Comparison of ENCODE assay signal across 28 mouse cellular contexts in the genomic region with DNA sequence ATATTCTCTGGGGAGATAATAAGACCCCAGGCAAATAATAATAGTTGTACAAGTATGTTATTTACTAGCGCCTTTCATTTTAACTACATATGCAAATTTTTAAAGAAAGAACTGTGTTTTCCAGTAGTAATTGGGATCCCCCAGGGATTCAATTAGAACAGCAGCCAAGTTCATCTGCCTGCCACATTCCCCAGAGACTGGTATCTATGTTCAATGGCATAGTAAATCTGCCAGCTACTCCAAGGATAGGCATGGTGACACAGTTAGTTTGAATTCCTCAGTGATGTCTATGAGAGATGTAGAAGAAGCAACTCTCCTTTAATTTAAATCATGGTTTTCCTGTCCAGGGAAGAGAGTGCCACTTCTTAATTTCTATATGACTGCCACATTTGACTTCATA.
DNase-seq lines count a peak whose midpoint lies in the region; ATAC-seq and TF ChIP-seq lines count a peak whose summit lies in the region.
"Had no signal": no experiment of that assay in that cellular context is flagged by ENCODE, and none has a peak within 500 bp of the region (broad histone marks: within the 10 kb centered on the region; RNA-seq: fewer than 3 reads in every experiment).

No protein-coding gene starts in this region.

- WGBS in hindbrain, embryonic 11.5 days: 93% methylated on average over 1 of the region's 1 CpGs
- 86% methylated on average over 1 of the region's 1 CpGs for WGBS in hindbrain, embryonic 10.5 days
- 71% methylated on average over 1 of the region's 1 CpGs for WGBS in midbrain, postnatal 0 days
- 87% methylated on average over 1 of the region's 1 CpGs for WGBS in midbrain, embryonic 10.5 days

- DNase-seq in cerebellum, postnatal 14 days: peak; percentile 4 to 8
- DNase-seq in cerebellum, adult 11-12 months: no peak
- peak; percentile 7 for DNase-seq in hindbrain, embryonic 11.5 days (ENCODE audit: low spot score)
- DNase-seq in hindbrain, embryonic 10.5 days (ENCODE audit: low spot score): no peak
- DNase-seq in midbrain, postnatal 0 days (ENCODE audit: low spot score): peak; percentile 35
- DNase-seq in midbrain, embryonic 10.5 days (ENCODE audit: low spot score): no peak
- DNase-seq in mesoderm, embryonic 11.5 days (ENCODE audit: low read depth, low spot score): peak; percentile 1
- DNase-seq: adrenal gland, adult 8-10 months; cerebellum, adult 9-11 months; gastrocnemius, adult 2 months; heart, adult 2 months; heart, postnatal 4 days; kidney, adult 9 months; kidney, postnatal 10 days; layer of hippocampus, postnatal 36 days; lung, adult 2 months; lung, postnatal 10 days; retina, postnatal 1 day; right cerebral cortex, postnatal 14 days; thymus, postnatal 4 days had no signal

- no peak overlapping the region for H3K27ac ChIP-seq in hindbrain, embryonic 11.5 days (ENCODE audit: low read depth, low read length)
- H3K27ac ChIP-seq in hindbrain, embryonic 10.5 days: no peak overlapping the region
- no peak overlapping the region for H3K27ac ChIP-seq in midbrain, postnatal 0 days (ENCODE audit: low read depth, low read length)
- H3K27ac ChIP-seq in midbrain, embryonic 10.5 days (replicated peaks): no peak overlapping the region
- H3K27ac ChIP-seq: gastrocnemius, adult 2 months; heart, adult 2 months; limb, embryonic 10.5 days; limb, embryonic 15.5 days; liver, embryonic 14.5 days; midbrain, embryonic 12.5 days; neural tube, embryonic 12.5 days had no signal

- no peaks in the 10 kb centered on the region for H3K9me3 ChIP-seq in hindbrain, embryonic 11.5 days (ENCODE audit: control insufficient read depth, low read length)
- no peaks in the 10 kb centered on the region for H3K9me3 ChIP-seq in hindbrain, embryonic 10.5 days
- H3K9me3 ChIP-seq in midbrain, postnatal 0 days (ENCODE audit: low read length): no peaks in the 10 kb centered on the region
- H3K9me3 ChIP-seq in midbrain, embryonic 10.5 days (replicated peaks): no peaks in the 10 kb centered on the region
- H3K9me3 ChIP-seq: G1E; heart, embryonic 12.5 days; limb, embryonic 10.5 days; limb, embryonic 15.5 days; midbrain, embryonic 12.5 days; neural tube, embryonic 12.5 days had no signal

- TF ChIP-seq CTCF in midbrain, postnatal 0 days (IDR thresholded peaks at IDR 0.05): no peak

- no peaks in the 10 kb centered on the region for H3K36me3 ChIP-seq in hindbrain, embryonic 11.5 days (ENCODE audit: control insufficient read depth, insufficient read depth, low read length)
- H3K36me3 ChIP-seq in hindbrain, embryonic 10.5 days: no peaks in the 10 kb centered on the region
- H3K36me3 ChIP-seq in midbrain, postnatal 0 days (ENCODE audit: insufficient read depth, low read length): no peaks in the 10 kb centered on the region
- no peaks in the 10 kb centered on the region for H3K36me3 ChIP-seq in midbrain, embryonic 10.5 days
- H3K36me3 ChIP-seq: G1E; heart, embryonic 12.5 days; limb, embryonic 10.5 days; limb, embryonic 15.5 days; midbrain, embryonic 12.5 days; neural tube, embryonic 12.5 days had no signal

- no peaks in the 10 kb centered on the region for H3K27me3 ChIP-seq in hindbrain, embryonic 11.5 days (ENCODE audit: control insufficient read depth, insufficient read depth, low read length)
- H3K27me3 ChIP-seq in hindbrain, embryonic 10.5 days (ENCODE audit: insufficient read depth, poor library complexity, severe bottlenecking): no peaks in the 10 kb centered on the region
- no peaks in the 10 kb centered on the region for H3K27me3 ChIP-seq in midbrain, postnatal 0 days (ENCODE audit: insufficient read depth, low read length)
- no peaks in the 10 kb centered on the region for H3K27me3 ChIP-seq in midbrain, embryonic 10.5 days (ENCODE audit: low read depth, poor library complexity, severe bottlenecking)
- H3K27me3 ChIP-seq: heart, embryonic 12.5 days; limb, embryonic 15.5 days; midbrain, embryonic 12.5 days; neural tube, embryonic 12.5 days had no signal

- ATAC-seq in hindbrain, embryonic 11.5 days (ENCODE audit: low FRiP score): no peak
- no peak for ATAC-seq in midbrain, postnatal 0 days (ENCODE audit: low FRiP score)
- ATAC-seq: intestine, postnatal 0 days had no signal

- H3K4me3 ChIP-seq in hindbrain, embryonic 11.5 days (ENCODE audit: low read depth, low read length): no peak overlapping the region
- H3K4me3 ChIP-seq in hindbrain, embryonic 10.5 days: no peak overlapping the region
- no peak overlapping the region for H3K4me3 ChIP-seq in midbrain, postnatal 0 days (ENCODE audit: low read depth, low read length)
- H3K4me3 ChIP-seq in midbrain, embryonic 10.5 days: no peak overlapping the region
- H3K4me3 ChIP-seq: gastrocnemius, adult 2 months; heart, adult 2 months; heart, embryonic 12.5 days; limb, embryonic 10.5 days; limb, embryonic 15.5 days; midbrain, embryonic 12.5 days; neural tube, embryonic 12.5 days had no signal

- no peak overlapping the region for H3K9ac ChIP-seq in hindbrain, embryonic 11.5 days (ENCODE audit: low read depth, low read length)
- H3K9ac ChIP-seq in midbrain, postnatal 0 days (replicated peaks; ENCODE audit: low read length, poor library complexity, severe bottlenecking): no peak overlapping the region
- H3K9ac ChIP-seq: heart, embryonic 12.5 days; limb, embryonic 15.5 days; liver, embryonic 14.5 days; midbrain, embryonic 12.5 days; neural tube, embryonic 12.5 days had no signal

- no peak overlapping the region for H3K4me2 ChIP-seq in hindbrain, embryonic 11.5 days (replicated peaks; ENCODE audit: low read depth, low read length)
- no peak overlapping the region for H3K4me2 ChIP-seq in midbrain, postnatal 0 days (ENCODE audit: low read depth, low read length, poor library complexity, severe bottlenecking)
- H3K4me2 ChIP-seq: heart, embryonic 12.5 days; limb, embryonic 15.5 days; midbrain, embryonic 12.5 days; neural tube, embryonic 12.5 days had no signal

- H3K4me1 ChIP-seq in hindbrain, embryonic 11.5 days (replicated peaks; ENCODE audit: control insufficient read depth, insufficient read depth, low read length): no peaks in the 10 kb centered on the region
- no peaks in the 10 kb centered on the region for H3K4me1 ChIP-seq in hindbrain, embryonic 10.5 days (replicated peaks)
- no peaks in the 10 kb centered on the region for H3K4me1 ChIP-seq in midbrain, postnatal 0 days (ENCODE audit: insufficient read depth, low read length)
- H3K4me1 ChIP-seq in midbrain, embryonic 10.5 days: no peaks in the 10 kb centered on the region
- H3K4me1 ChIP-seq: heart, embryonic 12.5 days; limb, embryonic 10.5 days; limb, embryonic 15.5 days; midbrain, embryonic 12.5 days; neural tube, embryonic 12.5 days had no signal

Comparison
In these comparisons a context has a peak if more than half of its experiments do, and no peak if none do; other contexts are left out.
1. DNase-seq: peak in cerebellum, postnatal 14 days (2 of 2), hindbrain, embryonic 11.5 days (single experiment), midbrain, postnatal 0 days (single experiment) and mesoderm, embryonic 11.5 days (single experiment); none in cerebellum, adult 11-12 months (single experiment), hindbrain, embryonic 10.5 days (single experiment) and midbrain, embryonic 10.5 days (single experiment).